Mouse (Mus musculus) embryonic facial prominence, embryonic 14.5 days (tissue): ENCODE data around the gene Zmiz1. TPM values are rescaled to one million over a fixed set of nuclear protein-coding genes. Genes with fewer than 3 reads are reported as not detected.

Experiments used
- ATAC-seq: fragments of 200-750 bp; cut with Nextera tagmentation; 2 replicates; pipeline ENCODE4 v1.8.0; 2017; ENCODE audit warnings: low read depth, moderate number of reproducible peaks, moderate TSS enrichment
- DNase-seq: peaks from one replicate; pipeline ENCODE4 v3.0.0-alpha.2; 2015; ENCODE audit warnings: low spot score
- H3K27ac ChIP-seq: fragments of 300-500 bp; sonication (generic); replicated peaks from 2 replicates; pipeline ENCODE4 v1.5.1; 2014; ENCODE audit warnings: low read depth, mild to moderate bottlenecking, low read length, moderate library complexity
- H3K27me3 ChIP-seq: fragments of 300-500 bp; sonication (generic); replicated peaks from 2 replicates; pipeline ENCODE4 v1.6.1; 2014; ENCODE audit warnings: low read length; ENCODE audit not compliant: control insufficient read depth, insufficient read depth
- H3K36me3 ChIP-seq: fragments of 300-500 bp; sonication (generic); 2 replicates; pipeline ENCODE4 v1.6.1; 2014; ENCODE audit warnings: low read length, mixed read lengths; ENCODE audit not compliant: control insufficient read depth, insufficient read depth
- H3K4me1 ChIP-seq: fragments of 300-500 bp; sonication (generic); 2 replicates; pipeline ENCODE4 v1.6.1; 2014; ENCODE audit warnings: antibody characterized with exemption, low read length; ENCODE audit not compliant: control insufficient read depth, insufficient read depth
- H3K4me2 ChIP-seq: fragments of 300-500 bp; sonication (generic); 2 replicates; pipeline ENCODE4 v1.6.1; 2014; ENCODE audit warnings: low read depth, mild to moderate bottlenecking, low read length, moderate library complexity, mixed read lengths
- H3K4me3 ChIP-seq: fragments of 300-500 bp; sonication (generic); 2 replicates; pipeline ENCODE4 v1.5.1; 2014; ENCODE audit warnings: low read depth, mild to moderate bottlenecking, low read length
- H3K9ac ChIP-seq: fragments of 300-500 bp; sonication (generic); 2 replicates; pipeline ENCODE4 v1.6.1; 2014; ENCODE audit warnings: low read depth, mild to moderate bottlenecking, low read length, moderate library complexity, mixed read lengths
- H3K9me3 ChIP-seq: fragments of 300-500 bp; sonication (generic); 2 replicates; pipeline ENCODE4 v1.6.1; 2016; ENCODE audit warnings: low read length; ENCODE audit not compliant: control insufficient read depth
- WGBS: fragments of 180-500 bp; shearing (Covaris S2); extraction: QIAGEN DNeasy Blood & Tissue Kit; methylation state at CpG from one replicate; pipeline ENCODE4 v1.1.7; 2014; 5-methylcytosine and 5-hydroxymethylcytosine counted together
- polyA plus RNA-seq: library from polyadenylated mRNA; unstranded; fragments of >200 nt; fragmentation: Nextera tagmentation; extraction: Ambion mirVana; gene quantifications from 2 replicates; pipeline ENCODE4 v1.2.1, GENCODE M21; 2014

The Zmiz1 gene
- polyA plus RNA-seq, 1 experiment from 2014 or later, result 31.3 TPM

DNA sequence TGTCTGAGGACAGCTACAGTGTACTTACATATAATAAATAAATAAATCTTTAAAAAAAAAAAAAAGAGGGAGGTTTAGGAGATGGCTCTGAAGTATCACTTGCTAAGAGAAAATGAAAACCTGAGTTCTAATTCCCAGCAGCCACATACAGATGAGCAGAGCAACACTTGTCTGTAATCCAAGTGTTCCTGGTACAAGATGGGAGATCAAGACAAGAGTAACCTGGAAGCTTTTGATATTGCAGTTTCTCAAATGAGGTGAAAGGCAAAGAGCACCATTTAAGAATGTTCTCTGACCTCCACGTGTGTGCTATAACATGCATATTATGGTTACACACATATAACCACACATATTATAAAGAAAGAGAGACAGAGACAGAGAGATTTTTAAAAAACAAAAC lies 132.4 kb downstream of the Zmiz1 start:
- H3K36me3 ChIP-seq, result no peaks in the 10 kb centered on the region; the same call in 1 of the 2 replicates
- no peaks in the 10 kb centered on the region for H3K9me3 ChIP-seq
- ATAC-seq, result no peak
- H3K9ac ChIP-seq, result no peak overlapping the region
- no peak for DNase-seq
- H3K4me1 ChIP-seq, result peaks cover 55% of the 10 kb centered on the region
- whole genome bisulfite sequencing, result 91% methylated on average over 1 of the region's 1 CpGs
- no peak overlapping the region for H3K4me2 ChIP-seq
- H3K4me3 ChIP-seq, result no peak overlapping the region
- H3K27ac ChIP-seq, result no peak overlapping the region
- H3K27me3 ChIP-seq, result no peaks in the 10 kb centered on the region

DNA sequence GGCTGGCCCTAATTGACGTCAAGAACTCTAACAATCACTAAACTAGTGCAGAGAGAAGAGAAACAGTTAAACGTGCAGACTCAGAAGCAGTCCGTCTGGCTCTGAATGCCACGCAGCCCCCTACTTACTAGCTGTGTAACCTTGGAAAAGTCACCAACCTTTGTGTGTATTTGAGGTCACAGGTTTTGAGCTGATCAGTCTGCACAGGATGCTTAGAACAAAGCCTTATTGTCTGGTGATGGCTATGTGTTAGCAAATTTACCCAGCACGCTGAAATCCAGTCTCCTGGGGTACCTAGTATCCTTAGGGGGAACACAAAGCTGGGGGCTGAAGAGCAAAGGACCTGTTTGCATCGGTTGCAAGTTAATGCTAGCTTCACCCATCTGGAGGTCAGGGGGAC lies 133.5 kb downstream of the Zmiz1 start:
- Histone ChIP-seq H3K27me3 (no peaks in the 10 kb centered on the region), H3K4me2 (no peak overlapping the region), H3K9ac (no peak overlapping the region), H3K4me1 (peaks cover 44% of the 10 kb centered on the region), H3K4me3 (no peak overlapping the region), H3K36me3 (peaks cover under 1% of the 10 kb centered on the region; the same call in 1 of the 2 replicates), H3K27ac (peak overlapping the region; percentile 73; the same call in 1 of the 2 replicates), H3K9me3 (no peaks in the 10 kb centered on the region)
- DNase-seq (no peak), ATAC-seq (no peak)
- 45% methylated on average over 6 of the region's 6 CpGs for WGBS

DNA sequence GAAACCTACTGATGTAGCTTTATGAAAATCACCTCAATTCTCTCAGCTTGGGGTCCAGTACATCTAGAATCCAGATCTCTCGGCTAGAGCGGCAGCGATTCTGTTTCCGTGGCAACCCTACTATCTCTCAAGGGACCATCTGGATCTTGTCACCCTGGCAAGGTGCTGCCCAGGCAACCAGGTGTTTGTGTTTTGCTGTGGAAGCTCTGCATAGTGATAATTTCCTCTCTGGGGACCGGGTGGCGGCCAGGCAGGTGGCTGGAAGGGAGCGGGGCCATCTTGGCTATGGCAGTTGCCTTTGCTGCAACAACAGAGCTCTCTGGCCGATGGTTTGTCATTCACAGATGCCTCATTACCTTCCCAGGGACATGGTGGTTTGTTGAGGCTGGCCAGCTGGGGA lies 134.9 kb downstream of the Zmiz1 start:
- no peaks in the 10 kb centered on the region for H3K27me3 ChIP-seq
- H3K27ac ChIP-seq, result peak overlapping the region; percentile 73
- ATAC-seq (peak; percentile 30), DNase-seq (peak; percentile 53)
- 58% methylated on average over 8 of the region's 8 CpGs for WGBS
- H3K4me1 ChIP-seq, result peaks cover 33% of the 10 kb centered on the region
- no peaks in the 10 kb centered on the region for H3K9me3 ChIP-seq
- H3K36me3 ChIP-seq, result peaks cover 14% of the 10 kb centered on the region
- no peak overlapping the region for H3K9ac ChIP-seq
- no peak overlapping the region for H3K4me3 ChIP-seq
- H3K4me2 ChIP-seq, result no peak overlapping the region

DNA sequence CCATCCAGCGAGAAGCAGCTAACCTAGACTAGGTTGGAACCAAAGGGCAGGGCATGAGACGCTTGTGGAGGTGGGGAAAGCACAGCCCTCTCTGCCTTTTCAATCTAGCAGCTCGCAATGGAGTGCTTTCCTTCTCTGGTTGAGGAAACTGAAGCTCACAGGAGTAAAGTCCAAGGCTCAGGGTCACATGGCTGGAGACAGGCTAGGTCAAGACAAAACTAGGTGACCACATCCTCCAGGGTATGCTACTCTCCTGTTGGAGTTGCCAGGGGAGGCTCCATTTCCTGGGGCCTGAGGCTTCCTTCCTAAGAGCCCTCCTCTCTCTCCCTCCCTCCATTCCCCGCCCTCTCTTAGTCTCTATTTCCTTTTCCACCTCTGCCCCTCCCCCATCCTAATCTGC lies 135.6 kb downstream of the Zmiz1 start:
- Histone ChIP-seq H3K9ac (no peak overlapping the region), H3K36me3 (peaks cover 19% of the 10 kb centered on the region)
- no peak; the same call in 1 of the 2 replicates for ATAC-seq

DNA sequence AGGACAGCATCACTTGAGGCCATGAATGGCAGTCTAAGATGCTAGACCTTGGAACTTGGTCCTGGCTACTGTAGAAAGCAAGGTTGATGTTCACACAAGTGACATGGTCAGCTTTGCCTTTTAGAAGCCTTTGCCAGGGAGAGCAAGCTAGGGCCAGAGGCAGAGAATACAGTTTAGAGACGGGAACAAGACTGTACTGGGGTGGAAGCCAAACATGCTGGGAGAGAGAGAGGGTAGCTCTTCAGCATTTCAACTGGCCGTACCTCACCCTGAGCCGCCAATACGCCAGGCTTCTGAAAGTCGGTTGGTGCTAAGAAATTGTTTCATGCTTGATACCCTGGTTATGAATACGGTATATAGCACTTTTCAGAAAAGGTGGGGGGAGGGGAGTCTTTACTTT lies 140.0 kb downstream of the Zmiz1 start:
- Histone ChIP-seq H3K9me3 (no peaks in the 10 kb centered on the region), H3K36me3 (peaks cover 27% of the 10 kb centered on the region), H3K4me2 (no peak overlapping the region), H3K27ac (no peak overlapping the region), H3K27me3 (no peaks in the 10 kb centered on the region), H3K9ac (no peak overlapping the region), H3K4me1 (peaks cover 36% of the 10 kb centered on the region), H3K4me3 (no peak overlapping the region)
- 88% methylated on average over 6 of the region's 6 CpGs for WGBS
- ATAC-seq (no peak), DNase-seq (no peak)

More for the DNA sequence above, 135.6 kb downstream of the Zmiz1 start:
- Histone ChIP-seq H3K4me1 (peaks cover 26% of the 10 kb centered on the region), H3K27me3 (no peaks in the 10 kb centered on the region), H3K4me2 (no peak overlapping the region), H3K27ac (peak overlapping the region; percentile 73), H3K4me3 (no peak overlapping the region), H3K9me3 (no peaks in the 10 kb centered on the region)
- no peak for DNase-seq
- 48% methylated on average over 4 of the region's 4 CpGs for WGBS

DNA sequence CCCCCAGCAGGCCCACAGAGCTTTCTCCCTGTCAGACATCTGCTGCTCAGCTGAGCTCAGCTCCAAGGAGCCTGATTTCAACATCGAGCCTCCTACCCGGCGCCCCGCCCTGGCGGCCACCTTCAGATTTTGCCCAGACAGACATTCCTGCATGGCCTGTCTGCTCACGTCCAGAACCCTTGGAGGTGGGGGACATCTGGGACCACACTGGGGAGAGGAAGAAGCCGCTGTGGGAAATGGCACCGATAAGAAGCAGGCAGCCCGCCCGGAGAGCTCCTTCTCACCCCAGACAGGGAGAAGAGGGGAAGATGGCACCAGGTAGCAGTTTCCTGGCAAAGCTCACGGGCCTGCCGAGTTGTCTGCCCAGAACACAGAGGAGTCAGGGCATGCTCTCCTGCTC lies 140.9 kb downstream of the Zmiz1 start:
- no peak for ATAC-seq
- Histone ChIP-seq H3K4me3 (no peak overlapping the region), H3K27ac (peak overlapping the region; percentile 21), H3K4me1 (peaks cover 36% of the 10 kb centered on the region), H3K9me3 (no peaks in the 10 kb centered on the region), H3K27me3 (no peaks in the 10 kb centered on the region), H3K36me3 (peaks cover 27% of the 10 kb centered on the region), H3K4me2 (no peak overlapping the region), H3K9ac (no peak overlapping the region)
- no peak for DNase-seq
- 50% methylated on average over 12 of the region's 12 CpGs for WGBS

DNA sequence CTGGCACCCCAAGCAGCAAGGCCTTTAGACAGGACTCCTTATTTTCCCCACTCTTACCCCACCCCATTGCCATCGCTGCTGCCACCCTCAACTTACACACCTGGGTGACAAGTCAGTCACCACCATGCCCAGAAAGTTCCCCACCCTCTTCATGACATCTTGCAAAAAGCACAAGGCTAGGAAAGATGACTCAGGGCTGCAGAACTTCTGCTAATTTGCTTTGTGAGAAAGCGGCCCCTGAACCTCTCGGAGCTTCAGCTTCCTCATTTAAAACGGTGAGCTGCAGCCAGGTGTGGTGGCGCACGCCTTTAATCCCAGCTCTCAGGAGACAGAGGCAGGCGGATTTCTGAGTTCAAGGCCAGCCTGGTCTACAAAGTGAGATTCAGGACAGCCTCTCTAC lies 141.4 kb downstream of the Zmiz1 start:
- WGBS, result 76% methylated on average over 7 of the region's 7 CpGs
- Histone ChIP-seq H3K9ac (no peak overlapping the region), H3K27ac (peak overlapping the region; percentile 21), H3K4me2 (no peak overlapping the region), H3K9me3 (no peaks in the 10 kb centered on the region), H3K4me3 (no peak overlapping the region), H3K36me3 (peaks cover 27% of the 10 kb centered on the region), H3K27me3 (no peaks in the 10 kb centered on the region), H3K4me1 (peaks cover 33% of the 10 kb centered on the region)
- DNase-seq (no peak), ATAC-seq (no peak)

DNA sequence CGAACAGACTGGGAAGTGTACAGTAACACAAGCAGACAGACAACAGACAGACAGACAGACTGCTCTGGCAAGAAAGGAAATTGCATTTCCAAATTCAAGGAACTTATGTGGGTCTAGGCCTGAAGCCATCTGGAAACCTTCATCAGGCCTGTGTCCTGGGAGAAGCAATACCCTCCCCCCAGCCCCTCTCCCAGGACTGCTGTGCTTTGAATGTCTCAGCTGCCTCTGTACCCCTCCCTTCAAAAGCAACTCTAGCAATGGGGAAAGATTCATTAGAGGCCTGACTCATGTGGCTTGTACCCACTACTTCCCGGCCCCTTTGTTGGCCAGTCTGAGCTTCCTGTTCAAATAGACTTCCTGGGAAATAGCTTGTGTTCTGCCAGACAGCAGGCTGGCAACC lies 142.0 kb downstream of the Zmiz1 start:
- H3K9ac ChIP-seq, result peak overlapping the region; percentile 15; the same call in 1 of the 2 replicates
- no peaks in the 10 kb centered on the region for H3K9me3 ChIP-seq
- ATAC-seq (no peak), DNase-seq (no peak)
- H3K36me3 ChIP-seq, result peaks cover 27% of the 10 kb centered on the region
- no peak overlapping the region; the same call in 1 of the 2 replicates for H3K27ac ChIP-seq
- no peak overlapping the region for H3K4me2 ChIP-seq
- 37% methylated on average over 2 of the region's 2 CpGs for WGBS
- no peak overlapping the region for H3K4me3 ChIP-seq
- H3K27me3 ChIP-seq, result no peaks in the 10 kb centered on the region
- peaks cover 33% of the 10 kb centered on the region for H3K4me1 ChIP-seq

- 89% methylated on average over 2 of the region's 2 CpGs for WGBS
- Histone ChIP-seq H3K4me3 (no peak overlapping the region), H3K36me3 (peaks cover 27% of the 10 kb centered on the region), H3K9me3 (no peaks in the 10 kb centered on the region), H3K27ac (no peak overlapping the region), H3K27me3 (no peaks in the 10 kb centered on the region), H3K4me2 (no peak overlapping the region), H3K9ac (no peak overlapping the region), H3K4me1 (peaks cover 43% of the 10 kb centered on the region)
- ATAC-seq (no peak), DNase-seq (no peak)
Measured at GRCm38 (mm10) chr14:25602018-25602417, 143.0 kb downstream of the Zmiz1 start.
